Mouse (Mus musculus) WW6 (cell line): Measurements from ENCODE around the gene Olfr924.

Source experiments
- DNase-seq: peaks from one replicate; pipeline ENCODE4 v3.0.0-alpha.2; 2013; ENCODE audit warnings: low read depth, low spot score

Olfr924 gene

DNA sequence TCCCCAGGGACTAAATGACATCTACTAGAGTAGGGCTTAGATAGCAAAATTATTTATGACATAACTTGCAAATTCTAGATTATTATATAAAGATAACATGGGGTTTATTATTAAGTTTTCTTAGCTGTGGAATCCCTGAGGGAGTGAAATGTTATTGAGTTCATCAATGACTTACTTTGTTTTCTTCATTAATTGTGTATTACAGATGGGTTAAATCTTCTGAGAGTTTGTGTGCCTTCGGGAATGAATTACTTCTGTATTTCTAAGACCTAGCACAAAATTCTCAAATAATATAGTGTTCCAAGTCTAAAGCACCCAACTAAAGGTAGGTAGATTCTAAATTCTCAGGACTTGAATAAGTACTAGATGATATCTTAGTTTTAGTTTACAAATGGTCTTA is at the start of gene Olfr924:
Olfr924 (plus strand) TSS at position 301 of the 400 bp plus-strand sequence.
- no peak for DNase-seq

DNA sequence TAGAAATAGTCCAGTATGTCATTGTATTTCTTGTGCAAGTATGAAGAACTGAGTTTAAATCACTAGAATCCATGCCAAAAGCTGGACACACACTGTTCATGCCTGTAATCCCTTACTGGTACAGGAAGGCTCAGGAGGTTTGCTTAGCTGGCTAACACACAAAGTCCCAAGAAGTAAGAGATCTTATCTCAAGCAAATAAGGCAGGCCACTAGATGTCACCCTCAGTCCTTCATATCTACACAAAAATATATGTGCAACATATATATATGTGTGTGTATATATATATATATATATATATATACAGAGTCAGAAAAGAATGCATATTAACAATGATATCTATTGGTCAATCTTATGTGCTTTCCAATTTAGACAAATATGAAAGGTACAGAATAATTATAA is 38.6 kb upstream of the Olfr924 start:
- DNase-seq: no peak

DNA sequence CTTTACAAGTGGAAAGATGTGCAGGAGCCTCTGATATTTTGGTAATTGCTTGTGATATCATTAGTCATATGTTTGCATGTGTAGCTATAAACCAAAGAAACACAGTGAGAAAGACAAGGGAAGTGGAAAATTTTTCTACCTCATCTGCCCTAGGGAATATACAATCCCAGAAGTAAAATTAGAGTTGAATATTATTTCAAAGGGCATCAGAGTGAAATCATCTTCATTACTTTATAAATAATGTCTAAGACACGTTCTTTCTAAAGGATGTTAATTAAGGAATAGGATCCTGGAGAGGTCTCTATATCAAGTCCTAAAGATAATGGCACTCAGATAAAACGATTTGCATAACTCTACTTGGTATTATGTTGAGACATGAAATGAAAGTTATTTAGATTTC is 29.9 kb upstream of the Olfr924 start, which contains the start of gene Olfr922:
Olfr922 (plus strand) TSS at position 301 of the 400 bp plus-strand sequence.
- no peak for DNase-seq

DNA sequence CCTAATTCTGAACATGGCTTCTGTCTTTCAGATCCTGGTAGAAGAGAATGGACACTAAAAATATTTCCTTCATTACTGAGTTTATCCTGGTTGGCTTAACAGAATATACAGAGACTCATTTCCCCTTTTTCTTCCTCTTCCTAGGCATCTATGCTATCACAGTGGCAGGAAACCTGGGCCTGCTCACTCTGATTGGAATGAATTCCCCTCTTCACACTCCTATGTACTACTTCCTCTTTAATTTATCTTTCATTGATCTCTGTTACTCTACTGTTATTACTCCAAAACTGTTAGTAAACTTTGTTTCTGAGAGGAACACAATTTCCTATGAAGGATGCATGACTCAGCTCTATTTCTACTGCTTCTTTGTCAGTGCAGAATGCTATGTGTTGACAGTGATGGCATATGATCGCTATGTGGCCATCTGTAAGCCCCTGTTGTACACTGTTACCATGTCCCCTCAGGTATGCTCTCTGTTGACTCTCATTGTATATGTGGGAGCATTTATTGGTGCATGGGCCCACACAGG is 28.7 kb upstream of the Olfr924 start:
- DNase-seq: no peak

DNA sequence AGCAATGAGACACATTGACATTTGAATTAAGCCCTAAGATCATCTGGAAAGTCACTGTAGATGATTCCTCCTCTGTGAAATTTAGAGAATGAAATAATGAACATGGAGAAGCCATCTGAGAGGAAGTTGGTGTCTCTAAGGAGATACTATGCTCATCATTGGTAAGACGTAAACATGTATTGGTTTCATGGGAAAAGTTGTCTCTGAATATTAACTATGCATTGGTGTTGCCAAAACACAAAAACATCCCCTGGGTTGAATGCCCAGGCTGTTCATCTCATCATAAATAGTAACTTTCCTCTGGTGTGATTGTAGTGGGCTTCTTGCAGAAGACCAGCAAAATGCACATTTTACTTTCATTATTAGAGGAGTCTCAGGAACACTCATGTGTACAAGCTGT is 18.0 kb upstream of the Olfr924 start, which contains the start of gene Olfr923:
Olfr923 (plus strand) TSS at position 301 of the 400 bp plus-strand sequence.
- no peak for DNase-seq

DNA sequence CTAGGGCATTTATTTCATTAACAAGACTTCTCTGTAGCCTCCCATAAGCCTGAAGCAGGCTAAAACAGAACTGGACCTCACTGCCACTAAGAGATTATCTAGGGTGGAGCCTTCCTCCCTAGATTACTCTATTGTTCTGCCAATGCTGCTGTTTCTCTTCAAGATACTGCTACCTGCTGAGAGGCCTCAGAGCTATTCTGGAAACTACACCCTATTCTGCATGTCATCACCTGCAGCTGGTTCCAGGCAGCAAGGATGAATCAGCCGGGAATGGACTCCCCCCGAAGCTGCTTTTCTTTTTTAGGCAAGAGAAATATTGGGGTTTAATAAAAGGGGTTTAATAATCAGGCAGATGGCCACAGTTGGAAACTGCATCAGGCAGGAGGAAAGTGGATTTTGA is 11.2 kb upstream of the Olfr924 start:
- DNase-seq: peak; percentile 16

DNA sequence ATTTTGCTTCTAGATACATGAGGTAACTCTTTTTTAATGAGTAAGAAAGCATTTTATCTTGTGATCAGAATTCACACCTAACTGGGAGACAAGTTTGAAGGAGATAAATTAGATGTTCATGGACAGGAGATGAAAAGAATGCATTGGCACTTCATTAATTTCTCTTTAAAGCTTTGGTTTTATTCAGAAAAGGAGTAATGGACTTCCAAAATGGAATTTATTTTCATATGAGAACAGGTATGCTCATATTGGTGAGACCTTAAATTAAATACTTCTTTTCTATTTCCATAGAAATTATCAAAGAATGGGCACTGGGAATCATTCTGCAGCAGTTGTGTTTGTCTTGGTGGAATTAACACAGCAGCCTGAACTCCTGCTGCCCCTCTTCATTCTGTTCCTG is 10.5 kb downstream of the Olfr924 start, which contains the start of gene Olfr26:
Olfr26 (plus strand) TSS at position 301 of the 400 bp plus-strand sequence.
- no peak for DNase-seq

DNA sequence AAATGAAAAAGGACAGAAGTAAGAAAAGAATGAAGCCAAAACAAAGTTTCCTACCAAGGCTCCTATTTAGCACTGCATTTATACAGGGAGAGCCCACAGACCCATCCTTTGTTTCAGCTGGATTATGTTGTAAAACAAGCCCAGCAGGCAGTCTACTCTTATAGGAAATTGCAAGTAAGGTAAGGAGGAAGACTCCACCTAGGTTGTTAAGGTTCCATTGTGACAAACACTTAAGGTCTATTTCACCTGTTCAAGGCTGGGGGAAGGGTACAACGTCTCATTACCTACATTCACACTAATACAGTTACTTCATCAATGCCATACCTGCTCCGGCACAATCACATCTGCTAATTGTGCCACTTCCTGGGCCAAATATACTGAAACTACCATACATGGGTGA is 30.6 kb downstream of the Olfr924 start:
- peak; percentile 11 for DNase-seq

DNA sequence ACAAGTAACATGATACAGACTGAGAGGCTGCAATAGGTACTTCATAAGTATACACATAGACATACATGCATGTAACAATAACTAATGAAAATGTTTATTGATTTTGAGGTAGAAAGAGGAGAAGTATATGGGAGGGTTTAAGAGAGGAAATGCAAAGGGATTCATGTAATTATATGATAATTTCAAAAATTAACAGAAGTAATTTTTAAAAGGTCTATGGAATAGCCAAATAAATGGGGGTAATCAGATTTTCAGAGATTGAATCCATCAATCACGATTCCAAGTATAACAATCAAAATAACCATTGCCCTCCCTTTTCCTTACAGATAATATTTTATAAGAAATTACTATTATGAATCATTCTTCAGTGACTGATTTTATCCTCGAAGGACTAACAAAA is 32.6 kb downstream of the Olfr924 start, which contains the start of gene Olfr926:
Olfr926 (plus strand) TSS at position 301 of the 400 bp plus-strand sequence.
- no peak for DNase-seq
